Mouse (Mus musculus) spleen, adult 2 months (tissue): ENCODE results near the gene Ska3.
"Not testable (repeated sequence)": the region's sequence is repeated elsewhere in the genome, so short reads cannot be mapped to it uniquely, and the experiment has no call there.

Experiments
- CTCF ChIP-seq: fragments of 200-500 bp; IDR thresholded peaks from 2 replicates; pipeline ENCODE4 v1.5.1; 2011; ENCODE audit warnings: mild to moderate bottlenecking, inconsistent platforms; ENCODE audit not compliant: insufficient read depth, insufficient read length, insufficient replicate concordance; ENCODE audit errors: extremely low read depth
- POLR2A ChIP-seq: fragments of 200-500 bp; IDR thresholded peaks from 2 replicates; pipeline ENCODE4 v1.6.1; 2011; ENCODE audit warnings: low read depth, low read length, inconsistent platforms

DNA sequence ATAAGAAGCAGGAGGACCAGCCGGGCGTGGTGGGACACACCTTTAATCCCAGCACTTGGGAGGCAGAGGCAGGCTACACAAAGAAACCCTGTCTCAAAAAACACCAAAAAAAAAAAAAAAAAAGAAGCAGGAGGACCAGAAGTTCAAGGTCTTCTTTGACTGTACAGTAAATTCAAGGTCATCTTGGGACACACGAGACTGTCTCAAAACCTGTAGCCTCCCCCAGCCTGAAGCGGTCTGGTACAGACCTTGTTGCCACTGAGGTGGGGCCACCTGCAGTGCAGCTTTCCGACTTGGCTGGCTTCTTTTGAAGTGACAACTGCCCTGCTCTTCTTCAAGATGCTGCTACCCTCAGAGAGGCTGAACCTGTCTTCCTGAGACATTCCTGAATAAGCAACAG, 22.1 kb upstream of the Ska3 start:
- not testable (repeated sequence) for TF ChIP-seq POLR2A, CTCF
